Mouse (Mus musculus) ovary, adult 18-20 months (tissue): Measurements from ENCODE around the gene Dgkz.

Source experiments
- DNase-seq: peaks from one replicate; pipeline ENCODE4 v3.0.0; 2022; ENCODE audit warnings: low spot score, mixed read lengths

The Dgkz gene

GRCm38 (mm10) chr2:91975581-91976541, at the start of gene Dgkz:
Dgkz (minus strand) TSS chr2:91975864.
- DNase-seq: no peak

GRCm38 (mm10) chr2:92025202-92025601, 49.5 kb upstream of the Dgkz start:
- no peak for DNase-seq

GRCm38 (mm10) chr2:92024274-92024672, 48.6 kb upstream of the Dgkz start, which contains the start of gene Creb3l1:
Creb3l1 (minus strand) TSS chr2:92024502.
- DNase-seq: peak; percentile 68

GRCm38 (mm10) chr2:92023362-92024273, 48.0 kb upstream of the Dgkz start:
- DNase-seq: peak; percentile 31

- DNase-seq: peak; percentile 26
Observed at GRCm38 (mm10) chr2:92020676-92021265, 45.1 kb upstream of the Dgkz start.

GRCm38 (mm10) chr2:92017440-92017839, 41.8 kb upstream of the Dgkz start:
- no peak for DNase-seq

GRCm38 (mm10) chr2:92016981-92017380, 41.3 kb upstream of the Dgkz start:
- peak; percentile 72 for DNase-seq

GRCm38 (mm10) chr2:92014891-92015290, 39.2 kb upstream of the Dgkz start:
- no peak for DNase-seq

GRCm38 (mm10) chr2:92014248-92014647, 38.6 kb upstream of the Dgkz start:
- DNase-seq: no peak

GRCm38 (mm10) chr2:92012768-92013445, 37.2 kb upstream of the Dgkz start:
- peak; percentile 68 for DNase-seq

GRCm38 (mm10) chr2:92011424-92012353, 36.0 kb upstream of the Dgkz start:
- DNase-seq: no peak

GRCm38 (mm10) chr2:92008623-92009404, 33.1 kb upstream of the Dgkz start:
- peak; percentile 11 for DNase-seq

- peak; percentile 97 for DNase-seq
Observed at GRCm38 (mm10) chr2:92007933-92008622, 32.4 kb upstream of the Dgkz start.

- peak; percentile 72 for DNase-seq
Observed at GRCm38 (mm10) chr2:92006983-92007921, 31.6 kb upstream of the Dgkz start.

- DNase-seq: no peak
Observed at GRCm38 (mm10) chr2:92006491-92006890, 30.8 kb upstream of the Dgkz start.

- DNase-seq: peak; percentile 25
Observed at GRCm38 (mm10) chr2:92004617-92005016, 29.0 kb upstream of the Dgkz start.

GRCm38 (mm10) chr2:91997905-91998608, 22.4 kb upstream of the Dgkz start:
- no peak for DNase-seq
